Mouse (Mus musculus) midbrain, embryonic 16.5 days (tissue): ENCODE data around the gene Cactin. TPM values are rescaled to one million over a fixed set of nuclear protein-coding genes. Genes with fewer than 3 reads are reported as not detected.

Source experiments
- ATAC-seq: fragments of 200-750 bp; cut with Nextera tagmentation; 2 replicates; pipeline ENCODE4 v1.8.0; 2017; ENCODE audit warnings: moderate TSS enrichment
- H3K27ac ChIP-seq: fragments of 300-500 bp; sonication (generic); 2 replicates; pipeline ENCODE4 v1.5.1; 2014; ENCODE audit warnings: mild to moderate bottlenecking, low read length, mixed read lengths
- H3K27me3 ChIP-seq: fragments of 300-500 bp; sonication (generic); 2 replicates; pipeline ENCODE4 v1.6.1; 2014; ENCODE audit warnings: low read depth, low read length, mixed read lengths; ENCODE audit not compliant: control insufficient read depth, insufficient read depth
- H3K36me3 ChIP-seq: fragments of 300-500 bp; sonication (generic); 2 replicates; pipeline ENCODE4 v1.6.1; 2014; ENCODE audit warnings: mild to moderate bottlenecking, low read length, moderate library complexity, mixed read lengths; ENCODE audit not compliant: control insufficient read depth, insufficient read depth
- H3K4me1 ChIP-seq: fragments of 300-500 bp; sonication (generic); 2 replicates; pipeline ENCODE4 v1.6.1; 2014; ENCODE audit warnings: mild to moderate bottlenecking, low read length, mixed read lengths; ENCODE audit not compliant: control insufficient read depth, insufficient read depth
- H3K4me2 ChIP-seq: fragments of 300-500 bp; sonication (generic); 2 replicates; pipeline ENCODE4 v1.6.1; 2014; ENCODE audit warnings: mild to moderate bottlenecking, low read length, mixed read lengths
- H3K4me3 ChIP-seq: fragments of 300-500 bp; sonication (generic); 2 replicates; pipeline ENCODE4 v1.5.1; 2014; ENCODE audit warnings: low read depth, mild to moderate bottlenecking, low read length, moderate library complexity, mixed read lengths
- H3K9ac ChIP-seq: fragments of 300-500 bp; sonication (generic); 2 replicates; pipeline ENCODE4 v1.6.1; 2014; ENCODE audit warnings: low read depth, low read length, mixed read lengths
- H3K9me3 ChIP-seq: fragments of 300-500 bp; sonication (generic); replicated peaks from 2 replicates; pipeline ENCODE4 v1.6.1; 2014; ENCODE audit warnings: mild to moderate bottlenecking, low read length, mixed read lengths; ENCODE audit not compliant: control insufficient read depth, poor library complexity, severe bottlenecking
- WGBS: fragments of 180-500 bp; shearing (Covaris S2); extraction: QIAGEN DNeasy Blood & Tissue Kit; methylation state at CpG from one replicate; pipeline ENCODE4 v1.1.7; 2014; 5-methylcytosine and 5-hydroxymethylcytosine counted together
- polyA plus RNA-seq: library from polyadenylated mRNA; unstranded; fragments of >200 nt; fragmentation: Nextera tagmentation; extraction: Ambion mirVana; gene quantifications from 2 replicates; pipeline ENCODE4 v1.2.1, GENCODE M21; 2015

Cactin gene
- polyA plus RNA-seq, 1 experiment from 2014 or later, result 27.6 TPM

DNA sequence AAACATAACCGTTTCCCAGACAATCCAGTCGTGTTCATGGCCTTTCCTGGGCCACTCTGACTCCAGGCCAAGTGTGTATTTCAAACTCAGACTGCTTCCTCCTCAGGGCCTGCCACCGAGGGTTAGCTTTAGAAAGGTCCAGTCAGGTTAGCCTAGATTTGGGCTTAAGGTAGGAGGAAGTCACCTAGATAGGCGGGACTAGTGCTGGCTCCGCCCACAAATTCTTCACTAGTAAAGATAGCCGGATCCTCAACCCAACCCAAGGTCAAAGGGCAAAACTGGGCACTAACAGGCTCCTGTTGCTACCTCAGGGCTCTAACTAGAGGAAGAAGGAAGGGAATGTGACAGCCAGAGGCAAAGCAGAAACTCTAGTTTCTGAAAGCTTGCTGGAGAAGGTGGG is 34.3 kb upstream of the Cactin start:
- Histone ChIP-seq H3K4me2 (no peak overlapping the region), H3K9me3 (no peaks in the 10 kb centered on the region), H3K27me3 (peaks cover 28% of the 10 kb centered on the region), H3K36me3 (no peaks in the 10 kb centered on the region), H3K4me3 (no peak overlapping the region), H3K27ac (no peak overlapping the region), H3K9ac (no peak overlapping the region), H3K4me1 (peaks cover 7% of the 10 kb centered on the region; the same call in 1 of the 2 replicates)
- whole genome bisulfite sequencing, result 50% methylated on average over 6 of the region's 6 CpGs
- no peak for ATAC-seq

DNA sequence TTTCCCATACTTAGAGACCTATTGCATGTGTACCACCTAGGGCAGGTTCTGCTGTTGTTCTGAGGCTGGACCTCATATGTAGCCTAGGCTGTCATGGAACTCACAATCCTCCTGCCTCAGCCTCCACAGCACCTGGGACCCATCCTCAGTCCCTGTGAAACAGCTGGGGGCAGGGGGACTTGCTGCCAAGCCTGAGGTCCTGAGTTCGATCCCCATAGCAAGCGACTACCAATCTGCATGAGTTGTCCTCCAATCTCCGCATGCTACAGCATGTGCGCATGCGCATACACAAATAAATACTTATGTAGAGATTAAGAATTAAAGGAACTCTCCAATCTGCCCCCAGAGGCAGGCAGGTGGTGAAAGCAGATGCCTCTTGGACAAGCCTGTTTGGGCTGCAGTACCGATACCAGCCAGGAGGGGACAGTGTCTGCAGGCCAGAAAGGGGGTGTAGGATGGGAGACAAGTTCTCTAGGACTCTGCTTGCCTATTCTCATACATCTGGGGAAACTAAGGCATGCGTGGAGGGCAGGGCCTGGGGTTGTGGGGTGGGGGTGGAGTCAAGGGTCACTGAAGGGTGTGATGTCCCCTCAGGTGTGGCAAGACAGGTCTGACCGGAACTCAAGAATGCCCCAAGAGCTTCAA is 33.3 kb upstream of the Cactin start:
- no peaks in the 10 kb centered on the region for H3K9me3 ChIP-seq
- no peak overlapping the region for H3K9ac ChIP-seq
- no peak overlapping the region for H3K4me2 ChIP-seq
- H3K4me3 ChIP-seq, result no peak overlapping the region
- H3K27me3 ChIP-seq, result peaks cover 28% of the 10 kb centered on the region
- 67% methylated on average over 8 of the region's 8 CpGs for WGBS
- H3K36me3 ChIP-seq, result no peaks in the 10 kb centered on the region
- ATAC-seq, result no peak
- peaks cover 7% of the 10 kb centered on the region; the same call in 1 of the 2 replicates for H3K4me1 ChIP-seq
- H3K27ac ChIP-seq, result no peak overlapping the region

DNA sequence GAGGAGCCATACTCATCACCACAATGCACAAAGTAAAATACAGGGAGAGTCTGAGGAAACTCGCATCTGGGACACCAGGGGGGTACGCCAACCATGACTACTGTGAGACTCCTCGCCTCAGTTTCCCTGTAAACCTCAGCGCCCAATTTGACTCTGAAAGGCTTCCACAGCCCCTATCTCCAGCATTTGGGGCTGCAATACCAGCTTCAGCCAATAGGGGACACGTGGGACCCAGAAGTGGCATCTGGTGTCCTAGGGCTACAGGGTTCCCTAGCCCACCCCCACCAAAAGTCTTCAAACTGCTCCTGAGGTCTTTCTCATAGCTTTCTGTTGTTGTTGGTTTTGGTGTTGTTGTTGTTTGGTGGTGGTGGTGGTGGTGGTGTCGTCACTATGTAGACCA is 32.3 kb upstream of the Cactin start:
- H3K36me3 ChIP-seq, result no peaks in the 10 kb centered on the region
- H3K4me3 ChIP-seq, result no peak overlapping the region
- no peak overlapping the region for H3K4me2 ChIP-seq
- H3K9ac ChIP-seq, result no peak overlapping the region
- H3K27ac ChIP-seq, result no peak overlapping the region
- ATAC-seq, result no peak
- peaks cover 7% of the 10 kb centered on the region; the same call in 1 of the 2 replicates for H3K4me1 ChIP-seq
- 36% methylated on average over 6 of the region's 6 CpGs for WGBS
- H3K9me3 ChIP-seq, result no peaks in the 10 kb centered on the region
- H3K27me3 ChIP-seq, result peaks cover 28% of the 10 kb centered on the region

DNA sequence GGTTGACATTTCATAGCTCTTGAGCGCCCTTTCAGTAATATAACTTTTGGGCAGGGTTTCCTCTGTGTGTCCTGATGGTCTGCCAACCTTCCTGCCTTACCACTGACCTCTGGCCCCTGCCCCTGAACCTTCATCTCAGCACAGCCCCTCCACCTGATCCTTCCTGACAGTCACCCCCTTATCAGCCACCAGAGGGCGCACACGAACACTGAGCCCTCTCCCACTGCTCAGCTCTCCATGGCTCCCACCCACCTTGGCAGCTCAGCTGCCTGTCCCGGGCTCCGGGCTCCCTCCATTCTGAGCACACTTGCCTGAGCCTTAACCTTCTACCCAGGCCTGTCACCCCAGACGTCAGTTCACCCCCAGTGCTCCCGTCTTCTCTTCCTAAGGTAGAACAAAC is 31.6 kb upstream of the Cactin start:
- no peak overlapping the region for H3K9ac ChIP-seq
- H3K4me2 ChIP-seq, result no peak overlapping the region
- no peak overlapping the region for H3K4me3 ChIP-seq
- under 1% methylated on average over 7 of the region's 7 CpGs for WGBS
- H3K27me3 ChIP-seq, result peaks cover 27% of the 10 kb centered on the region
- H3K36me3 ChIP-seq, result no peaks in the 10 kb centered on the region
- ATAC-seq, result no peak
- H3K4me1 ChIP-seq, result peaks cover 11% of the 10 kb centered on the region
- H3K27ac ChIP-seq, result no peak overlapping the region
- no peaks in the 10 kb centered on the region for H3K9me3 ChIP-seq

DNA sequence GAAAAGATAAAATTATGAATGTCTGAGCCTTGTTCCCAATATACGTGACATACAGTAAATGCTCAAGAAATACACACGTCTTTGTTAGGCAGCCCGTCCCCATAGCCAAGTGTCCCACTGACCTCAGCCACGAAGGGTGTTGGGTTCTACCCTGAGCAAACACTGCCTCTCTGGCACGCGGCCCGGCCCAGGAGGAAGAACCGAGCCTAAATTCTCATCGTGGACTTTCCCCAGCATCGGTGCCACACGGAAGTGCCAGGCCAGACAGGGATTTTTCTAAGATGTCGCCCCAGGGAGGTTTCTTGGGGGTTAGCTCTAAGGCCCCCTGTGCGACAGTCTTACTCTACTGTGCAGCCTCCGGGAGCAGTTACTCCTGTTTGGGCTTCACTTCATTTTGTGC is 31.1 kb upstream of the Cactin start:
- 69% methylated on average over 14 of the region's 14 CpGs for WGBS

DNA sequence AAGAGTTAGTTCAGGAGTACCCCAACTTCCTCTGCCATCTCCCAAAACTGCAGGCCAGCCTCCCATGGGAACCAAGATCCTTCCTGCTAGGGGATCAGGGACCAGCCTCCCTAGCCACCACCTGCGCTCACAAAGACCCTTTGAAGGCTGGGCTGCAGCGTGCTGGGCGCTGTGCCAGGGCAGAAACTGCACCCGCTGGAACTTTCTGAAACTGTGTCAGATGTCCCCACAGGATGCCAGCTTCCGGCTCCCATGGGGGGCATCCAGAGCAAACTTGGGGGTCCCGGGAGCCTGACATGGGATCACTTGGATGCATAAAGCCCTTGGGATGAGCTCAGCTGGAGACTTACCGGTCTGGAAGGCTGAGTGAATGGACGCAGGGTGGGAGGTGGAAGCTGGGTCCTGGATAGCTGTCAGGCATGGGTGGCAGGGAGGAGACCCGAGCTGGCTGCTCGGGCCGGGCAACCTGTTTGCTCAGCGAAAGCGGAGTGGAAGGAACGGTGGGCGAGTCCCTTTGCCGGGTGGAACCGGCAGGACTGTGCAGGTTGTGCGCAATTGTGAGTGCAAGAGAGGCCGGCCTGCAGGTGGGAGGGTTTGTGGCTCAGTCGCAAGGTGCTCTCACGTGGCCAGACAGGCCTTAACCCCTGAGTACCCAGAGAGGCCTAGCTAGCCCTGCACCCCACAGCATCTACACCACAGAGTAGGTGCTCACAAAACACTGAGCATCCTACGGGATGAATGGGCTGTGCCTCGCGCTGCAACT is 30.0 kb upstream of the Cactin start:
- peak overlapping the region; percentile 23 for H3K4me2 ChIP-seq
- no peak for ATAC-seq
- peaks cover 19% of the 10 kb centered on the region for H3K4me1 ChIP-seq
- H3K27me3 ChIP-seq, result peaks cover 18% of the 10 kb centered on the region
- no peak overlapping the region for H3K27ac ChIP-seq
- 14% methylated on average over 24 of the region's 24 CpGs for WGBS
- no peaks in the 10 kb centered on the region for H3K36me3 ChIP-seq
- H3K9ac ChIP-seq, result no peak overlapping the region
- H3K9me3 ChIP-seq, result no peaks in the 10 kb centered on the region
- H3K4me3 ChIP-seq, result peak overlapping the region; percentile 11; the same call in 1 of the 2 replicates

More for the DNA sequence above, 31.1 kb upstream of the Cactin start:
- no peaks in the 10 kb centered on the region for H3K9me3 ChIP-seq
- no peaks in the 10 kb centered on the region for H3K36me3 ChIP-seq
- no peak overlapping the region for H3K4me2 ChIP-seq
- no peak overlapping the region for H3K9ac ChIP-seq
- ATAC-seq, result no peak
- no peak overlapping the region for H3K27ac ChIP-seq
- peaks cover 15% of the 10 kb centered on the region for H3K4me1 ChIP-seq
- no peak overlapping the region for H3K4me3 ChIP-seq
- peaks cover 22% of the 10 kb centered on the region for H3K27me3 ChIP-seq

DNA sequence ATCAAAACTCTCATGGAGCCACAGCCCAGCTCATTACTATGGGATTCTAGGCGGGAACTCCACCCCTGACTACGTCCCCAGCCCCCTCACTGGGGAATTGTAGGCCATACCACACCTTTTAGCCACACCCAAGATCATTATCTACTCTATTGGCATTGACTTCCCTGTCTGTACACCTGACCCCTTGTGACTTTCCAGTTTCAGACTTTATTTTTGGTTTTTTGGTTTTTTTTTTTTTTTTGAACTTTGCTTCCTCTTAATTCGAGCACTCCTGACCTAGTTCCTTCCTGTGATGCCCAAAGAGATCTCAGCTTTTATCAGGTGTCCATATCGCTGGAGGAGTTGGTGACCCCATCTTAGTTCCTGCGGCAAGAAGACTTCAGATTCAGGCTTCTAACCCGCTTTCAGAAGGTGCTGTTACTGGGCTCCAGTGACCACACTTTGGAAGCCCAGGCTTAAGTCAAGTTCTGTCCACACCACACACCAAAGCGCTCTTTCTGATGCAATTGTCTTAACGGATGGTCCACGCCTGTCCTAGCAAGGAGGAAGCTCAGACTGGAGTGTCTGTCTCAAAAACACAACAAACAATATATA is 29.3 kb upstream of the Cactin start, which contains the start of gene Tjp3:
TSS of gene Tjp3 (minus strand) at position 71 of the 594 bp plus-strand sequence.
- Histone ChIP-seq H3K4me2 (peak within 1 kb of the TSS; percentile 23), H3K9me3 (no peaks in the 10 kb centered on the region)

DNA sequence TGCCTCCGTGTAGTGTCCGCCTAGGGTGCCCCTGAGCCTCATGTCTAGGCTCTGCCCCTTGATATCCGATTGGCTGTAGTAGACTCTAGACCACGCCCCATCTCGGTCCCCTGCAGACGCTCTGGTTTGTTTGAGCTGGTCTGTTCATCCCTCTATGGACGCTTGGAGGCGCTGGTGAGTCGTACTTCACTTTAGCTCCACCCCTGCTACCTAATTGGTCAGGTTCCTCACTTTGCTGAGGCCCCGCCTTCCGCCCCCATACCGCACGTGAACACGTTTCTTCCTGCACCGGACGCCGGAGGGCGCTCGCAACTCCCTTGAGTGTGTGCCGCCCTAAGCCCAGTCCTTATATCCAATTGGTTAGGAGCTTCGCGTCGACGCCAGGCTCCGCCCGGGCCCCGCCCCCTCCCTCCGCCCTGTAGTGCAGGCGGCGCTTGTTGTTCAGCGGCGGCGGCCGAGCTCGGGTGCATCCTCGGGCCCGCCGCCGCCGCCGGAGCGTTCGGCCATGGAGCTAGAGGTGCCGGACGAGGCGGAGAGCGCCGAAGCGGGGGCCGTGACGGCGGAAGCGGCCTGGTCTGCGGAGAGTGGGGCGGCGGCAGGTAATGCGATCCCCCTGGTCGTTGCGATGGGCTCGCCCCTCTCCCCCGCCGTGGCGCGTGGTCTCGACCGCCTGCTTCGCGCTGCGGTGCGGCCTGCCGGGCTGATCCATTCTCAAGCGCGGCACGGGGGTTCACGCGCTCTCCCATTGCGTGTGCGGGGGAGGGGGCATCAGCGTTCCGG is 28.2 kb upstream of the Cactin start, which contains the start of gene Pip5k1c:
TSS of gene Pip5k1c (plus strand) at position 410 of the 780 bp plus-strand sequence.
- H3K9me3 ChIP-seq, result no peaks in the 10 kb centered on the region
- H3K4me2 ChIP-seq, result peak within 1 kb of the TSS; percentile 66
- peak within 1 kb of the TSS; percentile 93 for H3K9ac ChIP-seq
- H3K27ac ChIP-seq, result peak within 1 kb of the TSS; percentile 89
- peaks cover 18% of the 10 kb centered on the region for H3K27me3 ChIP-seq
- whole genome bisulfite sequencing, result under 1% methylated on average over 53 of the region's 80 CpGs
- ATAC-seq, result peak; percentile 94
- H3K36me3 ChIP-seq, result no peaks in the 10 kb centered on the region
- H3K4me3 ChIP-seq, result peak within 1 kb of the TSS; percentile 89
- peaks cover 19% of the 10 kb centered on the region for H3K4me1 ChIP-seq

More for the DNA sequence above, 29.3 kb upstream of the Cactin start, which contains the start of gene Tjp3:
- Histone ChIP-seq H3K9ac (no peak within 1 kb of the TSS), H3K27ac (no peak within 1 kb of the TSS), H3K4me1 (peaks cover 19% of the 10 kb centered on the region), H3K36me3 (no peaks in the 10 kb centered on the region), H3K27me3 (peaks cover 18% of the 10 kb centered on the region), H3K4me3 (peak within 1 kb of the TSS; percentile 89; the same call in 1 of the 2 replicates)
- no peak for ATAC-seq
- 82% methylated on average over 9 of the region's 9 CpGs for WGBS
